Mouse (Mus musculus): ENCODE measurements at regions not wholly inside any gene's neighbourhood (a gene's known extent, or its start where the extent isn't known, plus 50 kb on each side); places are given as distances from the start of the nearest gene placed in this dataset.
A peak's percentile ranks its signal among the peaks of the same experiment; 100 is the strongest.

DNA sequence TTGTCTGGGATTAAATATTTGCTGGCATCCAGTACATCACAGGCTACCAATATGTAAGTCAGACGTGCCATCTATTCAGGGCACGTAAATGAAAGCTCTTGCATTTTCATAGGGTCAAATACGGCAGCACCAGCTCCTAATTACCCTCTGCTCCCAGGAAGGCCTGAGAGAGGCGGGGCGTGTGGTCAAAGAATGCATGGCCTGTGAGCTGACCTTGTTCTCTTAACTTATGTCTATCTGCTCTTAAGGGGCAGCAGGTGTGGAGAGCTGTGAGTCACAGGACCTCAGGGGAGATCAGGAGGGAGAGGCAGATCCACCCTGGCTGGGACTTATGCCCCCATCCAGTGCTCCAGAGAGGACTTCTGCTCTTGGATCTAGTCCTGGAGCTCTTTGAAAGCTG lies 167.0 kb upstream of the Ubash3b start:
- no peak for TF ChIP-seq CTCF (IDR thresholded peaks at IDR 0.05)
- H3K27ac ChIP-seq: peak overlapping the region; percentile 81
- intact Hi-C loops (cut with DNase I): no loop called here
- DNase-seq: no peak
- peak overlapping the region; percentile 56 for H3K4me3 ChIP-seq

DNA sequence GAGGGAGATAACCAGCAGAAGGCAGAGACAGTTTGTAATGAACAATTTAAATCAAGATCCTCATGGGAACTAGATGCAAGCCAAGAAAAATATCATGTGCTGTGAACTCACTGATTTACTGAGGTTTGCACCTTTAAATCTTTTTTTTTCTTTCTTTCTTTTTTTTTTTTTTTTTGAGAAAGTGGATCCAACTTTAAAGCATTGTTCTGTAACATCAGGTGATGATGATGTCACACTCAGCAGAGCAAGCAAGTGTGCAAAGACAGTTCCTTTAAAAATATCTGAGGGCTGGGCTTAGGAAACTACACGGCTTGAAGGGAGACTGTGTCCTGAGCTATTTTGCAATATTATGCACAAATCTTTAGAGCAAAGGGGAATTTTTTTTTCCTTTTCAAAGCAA lies 166.6 kb upstream of the Ubash3b start:
- no peak for TF ChIP-seq CTCF (IDR thresholded peaks at IDR 0.05)
- Histone ChIP-seq H3K27ac (peak overlapping the region; percentile 81), H3K4me3 (peak overlapping the region; percentile 56)
- intact Hi-C loops (cut with DNase I): no loop called here
- no peak for DNase-seq

DNA sequence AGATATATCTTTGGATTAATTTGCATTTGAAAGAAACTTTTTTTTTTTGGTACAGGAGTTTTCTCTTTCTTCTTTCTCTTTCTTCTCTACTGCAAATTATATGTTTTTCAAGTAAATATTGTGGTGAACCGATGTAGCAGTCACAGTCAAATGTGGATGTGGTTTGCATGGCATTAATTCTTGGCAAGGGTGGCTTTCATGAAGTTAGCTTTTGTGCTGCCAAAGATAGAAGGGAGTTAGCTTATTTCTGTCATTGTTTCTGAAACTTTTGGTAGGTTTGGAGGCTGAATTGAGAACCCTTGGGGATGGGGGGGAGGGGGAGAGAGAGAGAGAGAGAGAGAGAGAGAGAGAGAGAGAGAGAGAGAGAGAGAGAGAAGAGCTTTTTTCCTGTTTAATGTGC lies 166.1 kb upstream of the Ubash3b start:
- DNase-seq: no peak
- Histone ChIP-seq H3K4me3 (peak overlapping the region; percentile 56), H3K27ac (peak overlapping the region; percentile 81)
- intact Hi-C loops (cut with DNase I): no loop called here
- TF ChIP-seq CTCF (IDR thresholded peaks at IDR 0.05): no peak

DNA sequence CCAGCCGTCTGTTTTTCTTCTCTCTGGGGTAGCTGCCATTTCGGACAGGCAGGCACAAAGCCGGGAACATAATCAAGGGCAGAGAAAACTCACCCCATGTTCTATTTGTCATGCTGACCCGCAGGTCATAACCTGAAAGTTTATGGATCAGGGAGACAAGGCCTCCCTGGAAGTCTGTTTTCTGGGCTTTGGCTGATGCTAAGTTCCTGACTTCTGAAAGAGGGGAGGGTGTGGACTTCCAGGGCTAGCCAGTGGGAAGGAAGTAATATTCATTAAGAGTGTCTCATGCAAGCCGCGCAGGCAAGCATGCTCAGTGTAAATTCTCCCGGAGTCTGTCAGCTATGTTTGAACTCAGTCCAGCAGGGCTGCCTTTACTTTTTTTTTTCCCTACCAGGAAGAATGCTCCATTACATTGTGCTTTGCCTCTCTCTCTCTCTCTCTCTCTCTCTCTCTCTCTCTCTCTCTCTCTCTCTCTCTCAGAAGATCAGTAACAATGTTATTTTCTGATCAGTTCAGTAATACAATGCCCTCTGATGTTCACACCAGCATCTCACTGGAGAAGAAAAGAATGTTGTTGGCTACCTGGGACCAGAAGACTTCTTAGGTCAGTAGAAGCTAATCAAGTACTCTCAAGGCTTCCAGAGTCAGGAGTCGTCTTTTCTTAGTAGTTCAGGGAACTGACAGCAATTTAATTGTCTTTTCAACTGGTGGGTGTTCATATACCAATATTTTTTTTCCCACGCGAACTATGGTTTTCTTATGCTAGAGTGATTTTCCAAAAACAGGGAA lies 165.5 kb upstream of the Ubash3b start:
- no peak for TF ChIP-seq CTCF (IDR thresholded peaks at IDR 0.05)
- intact Hi-C loops (cut with DNase I): no loop called here
- H3K27ac ChIP-seq: peak overlapping the region; percentile 81
- H3K4me3 ChIP-seq: peak overlapping the region; percentile 56
- peak; percentile 68 for DNase-seq

DNA sequence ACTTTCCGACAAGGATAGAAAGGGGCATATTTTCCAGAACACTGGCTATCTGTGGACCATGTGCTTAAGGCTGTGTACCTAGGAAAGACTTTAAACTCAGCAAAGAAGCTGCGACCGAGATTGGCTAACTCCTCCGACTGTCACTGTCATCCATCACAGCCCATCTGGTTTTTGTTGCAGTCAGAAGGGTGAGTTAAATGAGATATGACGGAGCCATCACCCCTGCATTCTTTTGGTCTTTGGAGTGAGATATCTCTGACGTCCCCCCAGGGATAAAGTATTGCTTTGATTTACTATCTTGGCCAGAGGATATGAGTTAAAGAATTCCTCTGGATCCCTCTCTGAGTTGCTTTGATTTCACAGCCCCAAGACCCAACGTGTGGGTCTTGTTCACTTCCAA lies 160.0 kb upstream of the Ubash3b start:
- H3K4me3 ChIP-seq: no peak overlapping the region
- no peak overlapping the region for H3K27ac ChIP-seq
- TF ChIP-seq CTCF (IDR thresholded peaks at IDR 0.05): no peak
- intact Hi-C loops (cut with DNase I): no loop called here
- no peak for DNase-seq

DNA sequence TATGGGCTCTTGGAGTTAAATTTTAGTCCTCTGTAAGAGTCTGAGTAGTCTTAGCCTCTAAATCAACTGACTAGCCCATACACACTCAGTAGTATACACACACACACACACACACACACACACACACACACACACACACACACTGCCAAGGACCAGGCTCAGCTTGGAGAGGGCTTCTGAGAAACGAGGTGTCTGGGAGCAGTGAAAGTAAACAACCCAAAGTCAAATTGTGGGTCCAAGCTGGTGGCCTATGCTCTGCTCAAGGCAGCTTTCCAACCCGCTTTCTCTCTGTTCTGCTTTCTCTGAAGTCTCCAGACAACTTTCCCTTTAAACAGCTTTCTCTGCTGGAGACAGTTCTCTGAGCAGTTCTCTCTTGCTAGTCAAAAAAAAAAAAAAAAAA lies 157.6 kb upstream of the Ubash3b start:
- H3K4me3 ChIP-seq: no peak overlapping the region
- no peak for TF ChIP-seq CTCF (IDR thresholded peaks at IDR 0.05)
- no peak overlapping the region for H3K27ac ChIP-seq
- intact Hi-C loops (cut with DNase I): no loop called here
- DNase-seq: no peak

DNA sequence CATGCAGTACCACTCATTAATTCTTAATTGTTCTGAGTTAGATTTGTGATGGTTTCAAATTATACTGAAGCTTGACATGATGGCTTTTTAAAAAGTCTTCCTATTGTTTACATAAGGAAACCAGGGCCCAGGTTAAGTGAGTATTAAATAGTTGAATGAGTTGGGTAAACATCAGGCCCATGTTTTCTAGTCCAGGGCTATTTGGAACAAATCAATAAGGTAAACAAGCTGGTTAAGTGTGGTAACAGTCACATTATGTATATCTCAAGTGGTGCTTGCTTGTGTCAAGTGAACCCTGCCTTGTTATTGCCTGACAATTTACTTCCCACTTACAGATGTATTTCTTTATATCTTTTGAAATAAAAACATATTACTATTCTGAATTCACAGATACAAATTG lies 144.7 kb upstream of the Ubash3b start:
- Histone ChIP-seq H3K27ac (no peak overlapping the region), H3K4me3 (no peak overlapping the region)
- no peak for TF ChIP-seq CTCF (IDR thresholded peaks at IDR 0.05)
- DNase-seq: no peak
- intact Hi-C loops (cut with DNase I): no loop called here

DNA sequence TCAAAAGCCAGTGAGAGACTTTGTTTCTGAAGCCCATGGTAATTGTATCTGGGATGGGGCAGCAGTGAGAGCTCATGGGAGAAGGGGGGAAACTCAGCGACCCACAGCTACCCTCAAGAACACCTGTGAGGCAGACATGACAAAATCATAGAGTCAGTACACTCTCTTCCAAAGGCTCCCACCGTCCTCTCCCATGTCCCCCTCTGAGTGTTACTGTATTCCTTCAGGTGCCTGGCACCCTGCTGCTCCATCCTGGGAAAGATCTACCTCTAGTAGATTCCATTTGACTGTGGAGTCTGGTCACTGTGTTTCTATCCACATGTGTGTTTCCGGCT lies 142.0 kb upstream of the Ubash3b start:
- no peak overlapping the region for H3K27ac ChIP-seq
- intact Hi-C loops (cut with DNase I): no loop called here
- DNase-seq: no peak
- no peak overlapping the region for H3K4me3 ChIP-seq
- TF ChIP-seq CTCF (IDR thresholded peaks at IDR 0.05): no peak

DNA sequence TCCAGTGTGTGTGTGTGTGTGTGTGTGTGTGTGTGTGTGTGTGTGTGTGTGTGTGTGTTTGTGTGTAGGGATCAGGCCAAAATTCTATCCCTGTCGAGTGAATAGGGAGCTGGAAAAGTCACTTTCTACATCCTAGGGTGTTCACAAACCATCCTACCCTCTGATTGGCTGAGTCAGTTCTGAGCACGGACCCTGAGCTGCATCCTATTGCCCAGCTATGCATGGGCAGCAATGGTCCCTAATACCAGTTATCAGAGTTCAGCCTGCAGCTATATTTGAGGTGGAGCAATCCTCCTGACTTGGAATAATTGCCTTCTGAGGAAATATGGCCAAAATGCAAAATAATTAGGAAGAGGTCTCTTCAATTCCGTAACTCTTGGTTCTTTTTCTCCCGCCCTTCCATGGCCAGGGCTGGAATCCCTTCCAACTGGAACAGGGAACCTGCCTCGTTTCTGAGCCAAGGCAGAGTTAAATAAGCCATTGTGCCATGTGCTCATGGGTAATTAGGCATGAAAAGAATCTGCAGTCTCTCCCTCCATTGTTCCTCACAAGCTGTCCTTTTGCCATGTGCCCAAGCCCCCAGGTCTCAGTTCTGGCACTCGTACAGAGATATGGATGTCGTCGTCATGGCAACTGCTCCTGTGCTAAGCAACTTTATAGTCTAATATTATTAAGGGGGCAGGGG lies 141.5 kb upstream of the Ubash3b start:
- no peak for TF ChIP-seq CTCF (IDR thresholded peaks at IDR 0.05)
- no peak for DNase-seq
- H3K27ac ChIP-seq: no peak overlapping the region
- no peak overlapping the region for H3K4me3 ChIP-seq
- intact Hi-C loops (cut with DNase I): no loop called here

DNA sequence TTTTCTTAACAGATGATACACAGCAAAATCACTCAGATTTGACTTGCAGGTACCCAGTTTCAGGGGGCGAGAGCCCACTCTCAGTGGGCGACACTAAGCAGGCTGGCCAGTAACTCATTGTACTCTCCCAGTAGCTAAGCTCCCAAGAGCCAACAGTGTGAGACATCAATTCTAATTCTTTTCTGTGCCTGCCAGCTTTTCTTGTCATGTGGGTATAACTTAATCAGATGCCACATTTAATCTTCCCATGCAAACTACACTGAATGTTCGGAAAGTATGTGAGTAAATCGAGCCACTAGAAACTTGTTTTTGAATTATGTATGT lies 124.6 kb upstream of the Ubash3b start:
- intact Hi-C loops (cut with DNase I): no loop called here
- no peak for DNase-seq
- no peak overlapping the region for H3K27ac ChIP-seq
- H3K4me3 ChIP-seq: no peak overlapping the region
- TF ChIP-seq CTCF (IDR thresholded peaks at IDR 0.05): no peak

DNA sequence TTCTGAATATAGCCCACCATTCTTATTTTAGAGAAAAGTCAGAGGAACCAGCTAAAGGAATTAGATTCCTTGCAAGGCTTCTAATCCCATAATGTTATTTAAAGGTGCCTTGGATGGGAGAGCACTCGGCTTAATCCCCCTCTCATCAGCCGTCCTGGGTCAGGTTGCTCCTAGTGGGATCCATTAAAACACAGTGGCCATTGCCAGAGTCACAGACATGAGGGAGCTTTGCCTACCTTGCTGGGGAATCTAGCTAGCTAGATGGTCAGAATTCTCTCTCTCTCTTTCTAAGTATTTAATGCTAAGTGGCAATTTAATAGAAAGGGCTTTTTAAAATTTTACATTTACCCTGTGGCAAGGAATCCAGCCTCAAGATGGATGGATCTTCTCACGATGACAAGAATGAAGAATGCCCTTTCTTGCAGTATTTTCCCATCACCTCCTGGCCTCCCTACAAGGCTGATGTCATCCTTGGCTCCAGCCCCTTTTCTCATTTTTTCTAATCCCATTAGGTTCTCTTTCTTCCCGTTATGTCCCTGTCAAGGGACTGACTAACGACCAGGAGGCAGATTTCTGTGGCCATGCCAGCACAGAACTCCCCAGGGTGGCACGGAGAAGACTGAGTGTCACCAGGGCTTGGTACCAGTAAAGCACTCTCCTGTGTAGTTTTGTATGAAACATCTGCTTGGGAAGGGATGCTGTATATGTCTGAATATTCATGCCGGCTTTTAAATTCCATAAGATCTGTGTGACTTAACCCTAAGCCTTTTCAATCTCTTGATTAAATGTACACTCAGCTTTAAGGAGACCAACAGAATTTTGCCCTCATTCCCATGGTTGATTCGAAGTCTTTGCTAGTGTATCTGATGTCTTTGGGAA lies 124.0 kb upstream of the Ubash3b start:
- Histone ChIP-seq H3K27ac (no peak overlapping the region), H3K4me3 (no peak overlapping the region)
- DNase-seq: peak; percentile 25
- intact Hi-C loops (cut with DNase I): no loop called here
- no peak for TF ChIP-seq CTCF (IDR thresholded peaks at IDR 0.05)

DNA sequence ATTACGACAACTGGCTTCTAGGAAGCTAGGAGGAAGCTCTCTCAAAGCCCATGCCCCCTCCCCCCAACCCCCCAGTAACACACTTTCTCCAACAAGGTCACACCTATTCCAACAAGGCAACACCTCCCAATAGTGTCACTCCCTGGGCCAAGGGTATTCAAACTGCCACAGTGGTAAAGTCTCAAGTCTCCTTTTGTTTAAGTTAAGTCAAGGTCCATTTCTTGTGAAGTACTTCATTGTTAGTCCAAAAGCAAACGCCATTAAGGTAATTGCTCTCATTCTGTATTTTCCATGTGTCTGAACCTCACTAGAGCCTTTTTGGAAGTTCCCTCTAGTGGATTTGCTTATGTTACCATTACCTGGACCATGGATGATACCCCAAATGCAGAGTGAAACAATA lies 116.2 kb upstream of the Ubash3b start:
- DNase-seq: no peak
- intact Hi-C loops (cut with DNase I): no loop called here
- Histone ChIP-seq H3K27ac (no peak overlapping the region), H3K4me3 (no peak overlapping the region)
- TF ChIP-seq CTCF (IDR thresholded peaks at IDR 0.05): no peak

DNA sequence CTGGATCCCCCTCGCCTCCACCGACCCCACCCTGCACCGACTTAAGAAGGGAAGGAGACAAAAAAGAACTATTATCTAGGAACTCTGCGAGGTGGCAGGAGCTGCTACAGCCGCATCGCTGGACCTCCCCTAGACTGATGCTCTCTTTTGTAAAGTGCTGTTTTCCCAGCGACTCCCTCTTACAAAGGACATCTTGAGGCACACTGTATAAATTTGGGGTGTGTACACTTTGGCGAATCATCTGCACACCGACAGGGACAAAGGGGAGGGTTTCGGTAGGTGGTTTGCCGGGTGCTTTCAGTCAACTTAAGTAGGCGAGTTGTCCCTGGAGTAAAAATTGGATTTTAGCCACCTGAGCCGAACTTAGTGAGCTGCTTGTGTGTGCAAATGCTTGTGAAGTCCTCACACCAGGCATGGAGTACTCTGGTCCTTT lies 112.4 kb upstream of the Ubash3b start:
- Histone ChIP-seq H3K4me3 (peak overlapping the region; percentile 69), H3K27ac (peak overlapping the region; percentile 20; the same call in 1 of the 2 replicates)
- intact Hi-C loops (cut with DNase I): no loop called here
- DNase-seq: no peak
- no peak for TF ChIP-seq CTCF (IDR thresholded peaks at IDR 0.05)
